Mouse (Mus musculus) heart, adult 2 months (tissue): Measurements from ENCODE around the gene Yif1a. TPM values are rescaled to one million over a fixed set of nuclear protein-coding genes. Genes with fewer than 3 reads are reported as not detected.
"Not testable (repeated sequence)": the region's sequence is repeated elsewhere in the genome, so short reads cannot be mapped to it uniquely, and the experiment has no call there.

ENCODE experiments used
- DNase-seq, 2 experiments: peaks; one replicate each; pipeline ENCODE4 v3.0.0; 2021
- H3K27ac ChIP-seq: fragments of 200-600 bp; 2 replicates; pipeline ENCODE4 v1.8.1; 2022
- H3K27me3 ChIP-seq: fragments of 200-500 bp; 2 replicates; pipeline ENCODE4 v1.6.1; 2012; ENCODE audit warnings: mild to moderate bottlenecking, low read length, inconsistent platforms, mixed read lengths; ENCODE audit not compliant: control insufficient read depth, insufficient read depth
- H3K36me3 ChIP-seq: fragments of 200-500 bp; 2 replicates; pipeline ENCODE4 v1.6.1; 2012; ENCODE audit warnings: low read length, inconsistent platforms; ENCODE audit not compliant: control insufficient read depth, insufficient read depth
- H3K4me1 ChIP-seq: fragments of 200-500 bp; 2 replicates; pipeline ENCODE4 v1.6.1; 2011; ENCODE audit warnings: low read length; ENCODE audit not compliant: control insufficient read depth, insufficient read depth
- H3K4me3 ChIP-seq: fragments of 200-600 bp; 2 replicates; pipeline ENCODE4 v1.8.1; 2022
- H3K79me2 ChIP-seq: fragments of 200-500 bp; replicated peaks from 2 replicates; pipeline ENCODE4 v1.6.1; 2012; ENCODE audit warnings: mild to moderate bottlenecking, inconsistent platforms, low read length, moderate library complexity, mixed read lengths; ENCODE audit not compliant: control insufficient read depth, insufficient read depth
- H3K9ac ChIP-seq: fragments of 200-500 bp; 2 replicates; pipeline ENCODE4 v1.6.1; 2012; ENCODE audit warnings: low read depth, mild to moderate bottlenecking, control low read depth, inconsistent platforms, low read length, mixed read lengths
- CTCF ChIP-seq: fragments of 200-600 bp; IDR thresholded peaks from 2 replicates; pipeline ENCODE4 v1.8.1; 2022; ENCODE audit warnings: antibody characterized with exemption, mild to moderate bottlenecking, moderate library complexity
- EP300 ChIP-seq: fragments of 200-500 bp; IDR thresholded peaks from 2 replicates; pipeline ENCODE4 v1.6.1; 2011; ENCODE audit warnings: low read depth, low read length, control low read depth; ENCODE audit not compliant: insufficient read depth
- POLR2A ChIP-seq: fragments of 200-500 bp; IDR thresholded peaks from 2 replicates; pipeline ENCODE4 v1.6.1; 2011; ENCODE audit warnings: mild to moderate bottlenecking, low read depth, low read length, control low read depth; ENCODE audit not compliant: insufficient read depth
- WGBS: fragments of 180-500 bp; shearing (Covaris S2); methylation state at CpG from one replicate; pipeline ENCODE4 v1.1.7; 2018; 5-methylcytosine and 5-hydroxymethylcytosine counted together
- intact Hi-C: fragments of 180-260 bp; cut with DNase I; formaldehyde crosslinking; loops from one replicate; pipeline ENCODE4 v1.15.1; 2025
- polyA plus RNA-seq: library from polyadenylated mRNA; depleted of rRNA; stranded (reverse); fragments of >200 nt; gene quantifications from 2 replicates; pipeline ENCODE4 v1.2.3, GENCODE M21; 2012
- total RNA-seq, 2 experiments: library from RNA; stranded (reverse); gene quantifications; 2 replicates each; pipeline ENCODE4 v1.2.3; 2021

Yif1a gene
- total and polyA plus RNA-seq, 3 experiments: 90.8 to 242 (median 108) TPM

DNA sequence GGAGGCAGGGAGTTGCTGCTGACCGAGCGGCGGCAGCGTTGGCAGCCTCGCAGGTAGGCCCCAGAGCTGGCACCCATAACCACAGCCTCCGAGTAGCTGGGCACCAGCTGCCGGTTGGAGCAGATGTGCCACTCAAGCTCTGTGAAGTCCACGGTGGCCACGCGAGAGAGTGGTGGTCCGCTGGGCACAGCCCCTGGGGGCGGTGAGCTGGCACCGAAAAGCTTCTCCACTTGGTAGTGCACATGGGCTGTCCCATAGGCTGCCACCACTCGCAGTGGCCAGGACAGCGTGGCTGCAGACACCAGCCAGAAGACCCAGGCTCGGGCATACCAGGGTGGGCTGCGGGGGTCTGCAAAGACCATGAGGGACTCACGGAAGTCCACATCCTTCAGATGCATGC, 6.3 kb upstream of the Yif1a start:
- no peak for DNase-seq
- intact Hi-C loops: no loop called here

DNA sequence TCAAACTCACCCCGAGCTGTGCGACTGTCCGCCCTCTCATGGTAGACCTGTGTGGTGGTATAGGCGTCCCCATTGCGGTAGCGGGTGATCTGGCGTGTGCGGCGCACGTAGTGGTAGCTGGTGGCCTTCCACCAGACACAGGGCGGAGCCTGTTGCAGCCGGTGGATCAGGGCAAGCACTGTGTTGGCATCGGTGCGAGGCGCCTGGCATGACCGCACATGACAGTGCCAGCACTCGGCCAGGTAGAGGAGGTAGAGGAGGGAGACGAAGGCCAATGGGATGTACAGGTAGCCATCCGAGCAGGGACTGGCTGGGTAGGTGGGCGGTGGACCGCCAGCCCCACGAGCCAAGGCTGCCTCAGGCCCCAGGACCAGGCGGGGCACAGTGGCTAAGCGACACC, 5.7 kb upstream of the Yif1a start:
- intact Hi-C loops: no loop called here
- Histone ChIP-seq H3K4me1 (peaks cover 2% of the 10 kb centered on the region), H3K4me3 (no peak overlapping the region), H3K9ac (no peak overlapping the region), H3K79me2 (no peaks in the 10 kb centered on the region), H3K36me3 (no peaks in the 10 kb centered on the region), H3K27me3 (peaks cover 11% of the 10 kb centered on the region; the same call in 1 of the 2 replicates), H3K27ac (no peak overlapping the region)
- no peak for DNase-seq
- 71% methylated on average over 24 of the region's 24 CpGs for WGBS
- TF ChIP-seq POLR2A (no peak), EP300 (no peak), CTCF (no peak)

More for the DNA sequence above, 6.3 kb upstream of the Yif1a start:
- Histone ChIP-seq H3K79me2 (no peaks in the 10 kb centered on the region), H3K36me3 (no peaks in the 10 kb centered on the region), H3K9ac (no peak overlapping the region), H3K4me3 (no peak overlapping the region), H3K27me3 (peaks cover 11% of the 10 kb centered on the region; the same call in 1 of the 2 replicates), H3K4me1 (no peaks in the 10 kb centered on the region), H3K27ac (no peak overlapping the region)
- TF ChIP-seq CTCF (no peak), POLR2A (no peak), EP300 (no peak)
- 67% methylated on average over 18 of the region's 18 CpGs for WGBS

DNA sequence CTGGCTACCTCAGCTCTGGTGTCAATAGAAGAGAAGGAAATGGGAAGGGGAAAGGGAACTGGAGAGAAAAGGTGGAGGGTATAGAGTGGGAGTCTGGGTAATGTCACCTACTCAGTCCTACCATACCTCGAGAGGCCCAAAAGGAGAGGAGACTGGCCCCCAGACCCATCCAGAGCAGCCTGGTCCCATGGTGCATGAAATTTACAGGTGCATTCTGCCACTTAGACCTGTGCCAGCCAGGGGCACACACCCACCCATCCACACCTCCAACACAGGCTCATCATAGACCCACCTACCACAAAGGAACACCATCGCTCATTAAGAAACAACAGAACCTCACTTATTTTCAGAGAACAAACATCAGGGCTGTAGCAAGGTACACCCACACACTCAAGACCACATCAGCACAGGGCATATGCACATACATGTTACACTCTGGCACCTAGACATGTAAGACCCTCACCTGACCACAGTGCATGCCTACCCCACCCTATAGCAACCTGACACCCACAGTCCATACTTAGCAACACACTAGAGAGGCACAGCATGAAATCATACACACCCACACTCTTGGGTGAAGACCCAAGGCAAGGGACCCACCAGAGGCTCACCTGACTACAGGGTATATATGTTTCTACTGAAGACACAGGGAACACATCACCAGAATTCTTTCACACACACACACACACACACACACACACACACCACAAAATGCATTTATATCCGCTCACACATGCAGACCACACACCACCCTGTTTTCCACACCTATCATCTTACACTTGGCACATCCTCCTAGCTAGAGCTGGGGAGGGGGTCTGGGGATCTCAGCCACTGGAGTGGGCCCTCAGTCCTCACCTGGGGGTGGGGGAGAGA, 4.1 kb upstream of the Yif1a start:
- Histone ChIP-seq H3K27me3 (peaks cover 11% of the 10 kb centered on the region; the same call in 1 of the 2 replicates), H3K4me3 (no peak overlapping the region)

DNA sequence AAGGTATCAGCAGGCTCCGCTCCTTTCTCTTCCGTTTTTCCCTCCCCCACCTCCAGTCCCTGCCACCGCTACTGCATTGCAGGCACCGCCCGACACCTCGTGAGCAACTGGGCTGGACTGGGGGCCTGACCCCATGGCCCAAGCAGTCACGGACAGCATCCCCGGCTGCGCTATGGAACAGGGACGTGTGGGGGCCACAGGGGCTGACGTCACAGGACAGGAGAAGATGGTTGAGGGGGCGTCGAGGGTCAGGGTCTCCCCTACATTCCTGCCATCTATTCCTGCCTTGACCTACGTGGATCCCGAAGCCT, 3.5 kb upstream of the Yif1a start:
- DNase-seq: no peak
- WGBS: 5% methylated on average over 15 of the region's 15 CpGs
- H3K9ac ChIP-seq: no peak overlapping the region
- no peaks in the 10 kb centered on the region for H3K79me2 ChIP-seq
- TF ChIP-seq EP300 (no peak), POLR2A (no peak), CTCF (no peak)
- H3K27ac ChIP-seq: no peak overlapping the region
- peaks cover 11% of the 10 kb centered on the region; the same call in 1 of the 2 replicates for H3K27me3 ChIP-seq
- H3K4me3 ChIP-seq: peak overlapping the region; percentile 43; the same call in 1 of the 2 replicates
- no peaks in the 10 kb centered on the region for H3K36me3 ChIP-seq
- intact Hi-C loops: loop anchor here (5.0 kb wide), 1 partner anchor 47 kb away; the partner anchor contains the start of genes AC124502.3 and B4gat1
- peaks cover 5% of the 10 kb centered on the region for H3K4me1 ChIP-seq

More for the DNA sequence above, 4.1 kb upstream of the Yif1a start:
- TF ChIP-seq EP300: no peak
- TF ChIP-seq POLR2A: no peak
- no peak for TF ChIP-seq CTCF
- Histone ChIP-seq H3K27ac (no peak overlapping the region), H3K79me2 (no peaks in the 10 kb centered on the region), H3K4me1 (peaks cover 5% of the 10 kb centered on the region), H3K36me3 (no peaks in the 10 kb centered on the region), H3K9ac (no peak overlapping the region)
- DNase-seq: no peak
- intact Hi-C loops: no loop called here
- WGBS: 67% methylated on average over 3 of the region's 3 CpGs

DNA sequence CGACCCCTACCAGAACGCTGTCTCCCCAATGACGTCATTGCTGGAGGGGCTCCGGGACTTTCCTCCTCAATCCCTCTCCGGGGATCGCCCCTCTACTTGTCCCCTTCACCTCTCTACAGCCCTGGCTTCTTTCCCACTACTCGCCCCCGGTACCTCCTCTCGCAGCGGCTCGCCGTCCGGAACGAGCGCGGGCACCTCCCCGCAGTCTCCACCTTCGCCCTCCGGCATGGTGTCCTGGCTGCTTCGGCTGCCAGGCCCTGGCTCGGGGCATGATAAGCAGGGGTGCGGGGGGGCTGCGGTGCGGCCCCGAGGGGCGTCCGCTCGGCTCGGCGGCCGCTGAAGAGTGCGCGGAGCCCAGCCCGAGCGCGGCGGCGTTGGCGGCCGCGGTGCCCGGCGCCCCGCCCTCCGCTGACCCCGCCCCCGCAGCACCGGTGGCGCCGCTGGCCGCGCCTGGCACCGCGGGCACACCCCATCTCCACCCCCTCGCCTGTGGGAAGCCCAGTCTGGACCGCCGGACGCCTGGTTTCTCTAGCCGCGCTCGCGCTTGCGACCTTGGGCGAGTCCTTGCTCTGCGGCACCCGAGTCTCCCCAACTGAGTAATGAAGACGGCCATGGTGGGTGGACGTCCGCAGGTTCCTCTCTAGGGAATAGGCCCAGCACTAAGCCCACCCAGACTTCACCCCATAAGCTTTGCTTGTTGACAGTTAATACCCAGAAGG, 3.0 kb upstream of the Yif1a start, which contains the start of gene Tmem151a:
TSS of gene Tmem151a (minus strand) at position 387 of the 719 bp plus-strand sequence.
- TF ChIP-seq CTCF (no peak), EP300 (no peak), POLR2A (no peak)
- Histone ChIP-seq H3K79me2 (no peaks in the 10 kb centered on the region), H3K36me3 (no peaks in the 10 kb centered on the region), H3K27me3 (peaks cover 11% of the 10 kb centered on the region; the same call in 1 of the 2 replicates), H3K4me1 (peaks cover 5% of the 10 kb centered on the region), H3K9ac (peak within 1 kb of the TSS; percentile 49), H3K27ac (no peak within 1 kb of the TSS), H3K4me3 (peak within 1 kb of the TSS; percentile 43)
- WGBS: under 1% methylated on average over 69 of the region's 69 CpGs
- DNase-seq: peak; percentile 52 to 62
- intact Hi-C loops: loop anchor here (5.0 kb wide), 1 partner anchor 48 kb away; the partner anchor contains the start of genes AC124502.3 and B4gat1

DNA sequence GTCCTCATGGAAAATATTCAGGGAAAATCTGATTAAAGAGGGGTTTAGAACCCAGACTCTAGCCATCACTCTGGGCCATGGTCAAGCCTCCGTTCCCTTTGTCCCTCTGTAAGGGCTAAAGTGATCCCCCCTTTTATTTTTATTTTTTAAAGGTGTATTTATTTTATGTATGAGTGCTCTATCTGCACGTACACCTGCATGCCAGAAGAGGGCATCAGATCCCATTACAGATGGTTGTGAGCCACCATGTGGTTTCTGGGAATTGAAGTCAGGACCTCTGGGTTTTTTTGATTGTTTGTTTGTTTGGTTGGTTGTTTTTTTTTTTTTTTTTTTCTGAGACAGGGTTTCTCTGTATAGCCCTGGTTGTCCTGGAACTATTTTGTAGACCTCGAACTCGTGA, 1.8 kb upstream of the Yif1a start:
- H3K4me3 ChIP-seq, H3K36me3 ChIP-seq, DNase-seq, H3K27ac ChIP-seq, H3K4me1 ChIP-seq, H3K79me2 ChIP-seq, H3K9ac ChIP-seq: not testable (repeated sequence)
- peak; percentile 34 for TF ChIP-seq CTCF
- WGBS: 54% methylated on average over 4 of the region's 4 CpGs
- peaks cover 11% of the 10 kb centered on the region; the same call in 1 of the 2 replicates for H3K27me3 ChIP-seq
- intact Hi-C loops: loop anchor here (5.0 kb wide), 1 partner anchor 49 kb away; the partner anchor contains the start of genes AC124502.3 and B4gat1
